Mouse (Mus musculus) embryo, embryonic 9.5 days (tissue): ENCODE measurements at regions not wholly inside any gene's neighbourhood (a gene's known extent, or its start where the extent isn't known, plus 50 kb on each side); places are given as distances from the start of the nearest gene placed in this dataset.
A peak's percentile ranks its signal among the peaks of the same experiment; 100 is the strongest.
"Not testable (repeated sequence)": the region's sequence is repeated elsewhere in the genome, so short reads cannot be mapped to it uniquely, and the experiment has no call there.

ENCODE experiments used
- DNase-seq: peaks from one replicate; pipeline ENCODE4 v3.0.0-alpha.2; 2017; ENCODE audit errors: extremely low spot score

- DNase-seq: no peak
These were observed 54.0 kb upstream of the Cnep1r1 start for GRCm38 (mm10) chr8:88064414-88065110.

- not testable (repeated sequence) for DNase-seq
These were observed 59.5 kb upstream of the Cnep1r1 start for GRCm38 (mm10) chr8:88059107-88059506.

GRCm38 (mm10) chr8:88057686-88058234, 60.8 kb upstream of the Cnep1r1 start:
- DNase-seq: no peak

GRCm38 (mm10) chr8:88050651-88051050, 67.9 kb upstream of the Cnep1r1 start:
- no peak for DNase-seq

GRCm38 (mm10) chr8:88049091-88049490, 69.5 kb upstream of the Cnep1r1 start:
- no peak for DNase-seq

GRCm38 (mm10) chr8:88045995-88046394, 72.6 kb upstream of the Cnep1r1 start:
- DNase-seq: no peak

GRCm38 (mm10) chr8:88039286-88039685, 79.3 kb upstream of the Cnep1r1 start:
- peak; percentile 23 for DNase-seq

GRCm38 (mm10) chr8:88037994-88038393, 78.6 kb upstream of the Zfp423 start:
- DNase-seq: no peak

GRCm38 (mm10) chr8:88033054-88033453, 73.7 kb upstream of the Zfp423 start:
- no peak for DNase-seq

GRCm38 (mm10) chr8:88024496-88024895, 65.1 kb upstream of the Zfp423 start:
- no peak for DNase-seq

GRCm38 (mm10) chr8:88023423-88023822, 64.0 kb upstream of the Zfp423 start:
- peak; percentile 66 for DNase-seq

GRCm38 (mm10) chr8:88022776-88023385, 63.5 kb upstream of the Zfp423 start:
- no peak for DNase-seq

- no peak for DNase-seq
These were observed 60.1 kb upstream of the Zfp423 start for GRCm38 (mm10) chr8:88019243-88020115.

GRCm38 (mm10) chr8:88018494-88018893, 59.1 kb upstream of the Zfp423 start:
- DNase-seq: no peak

GRCm38 (mm10) chr8:88012177-88012825, 52.9 kb upstream of the Zfp423 start:
- no peak for DNase-seq

GRCm38 (mm10) chr8:88010566-88010965, 51.2 kb upstream of the Zfp423 start:
- peak; percentile 52 for DNase-seq

GRCm38 (mm10) chr8:88009878-88010277, 50.5 kb upstream of the Zfp423 start:
- DNase-seq: no peak
